Mouse (Mus musculus) 3134 (cell line): Measurements from ENCODE around the gene Gm17482.
A peak's percentile ranks its signal among the peaks of the same experiment; 100 is the strongest.

Experiments used
- DNase-seq: peaks from one replicate; pipeline ENCODE4 v3.0.0-alpha.2; 2011; ENCODE audit warnings: low spot score; ENCODE audit not compliant: insufficient read length; ENCODE audit errors: extremely low read depth

The Gm17482 gene

DNA sequence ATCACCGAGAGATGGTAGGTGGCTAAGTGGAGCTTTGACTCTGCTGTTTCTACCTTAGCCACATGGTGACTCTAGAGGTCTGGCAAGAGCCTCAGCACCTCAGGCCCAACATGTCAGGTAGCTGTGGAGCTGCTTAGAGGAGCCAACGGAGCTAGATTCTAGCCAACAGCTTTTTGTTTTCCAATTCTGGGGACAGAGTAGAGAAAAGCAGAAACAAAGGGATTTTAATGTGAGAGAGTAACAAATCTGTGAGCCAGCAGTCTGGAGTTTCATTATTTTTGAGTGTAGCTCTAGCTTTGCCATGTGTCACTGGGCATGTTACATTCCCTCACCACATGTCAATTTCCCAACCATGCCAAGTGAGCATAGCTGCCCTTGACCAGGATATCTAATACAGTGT, 17.1 kb downstream of the Gm17482 start:
- no peak for DNase-seq

DNA sequence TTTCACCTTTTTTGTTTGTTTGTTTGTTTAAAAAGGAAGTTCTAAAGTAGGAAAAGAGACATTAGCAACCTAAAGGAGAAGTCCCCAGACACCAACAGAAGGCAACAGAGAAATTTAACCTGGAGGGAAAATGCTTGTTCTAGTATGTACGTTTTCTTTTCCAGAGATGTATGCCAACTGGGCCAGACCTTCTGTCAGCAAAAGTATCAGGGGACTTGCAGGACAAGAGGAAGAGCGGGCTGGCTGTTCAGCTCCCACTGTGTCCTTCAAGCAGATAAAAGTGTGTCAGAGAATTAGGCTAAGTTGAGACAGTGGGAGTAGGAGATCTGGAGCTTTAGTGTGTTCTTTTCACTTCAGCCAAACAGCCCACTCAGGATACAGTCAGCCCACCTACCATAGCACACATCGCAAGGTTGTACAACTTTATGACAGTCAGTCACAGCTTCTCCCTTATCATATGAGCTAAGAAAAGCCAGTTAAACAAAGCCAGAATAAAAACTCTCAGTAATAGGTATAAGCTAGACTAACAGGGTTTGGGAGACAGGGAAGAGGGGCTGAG, 18.4 kb downstream of the Gm17482 start:
- no peak for DNase-seq

DNA sequence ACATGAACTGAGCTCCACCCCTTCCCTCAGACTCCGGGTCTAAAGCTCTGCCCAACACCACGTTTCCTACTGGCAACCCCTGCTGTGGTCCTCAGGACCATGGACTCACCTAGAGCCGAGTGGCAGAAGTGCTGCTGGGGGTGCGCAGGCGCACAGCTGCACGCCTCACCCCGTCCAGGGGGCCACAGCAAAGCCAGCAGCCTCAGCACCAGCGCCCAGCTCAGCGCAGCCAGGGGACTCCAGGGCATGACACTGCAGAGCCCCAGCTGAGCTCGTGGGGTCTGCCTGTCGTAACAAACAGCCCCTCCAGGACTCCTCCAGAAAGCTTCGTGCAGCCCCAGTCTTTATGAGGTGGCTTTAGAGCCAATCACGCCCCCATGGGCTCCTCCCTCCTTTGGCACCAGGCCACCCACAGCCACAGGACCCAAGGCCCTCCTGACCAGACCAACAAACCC, 24.4 kb downstream of the Gm17482 start:
- no peak for DNase-seq

DNA sequence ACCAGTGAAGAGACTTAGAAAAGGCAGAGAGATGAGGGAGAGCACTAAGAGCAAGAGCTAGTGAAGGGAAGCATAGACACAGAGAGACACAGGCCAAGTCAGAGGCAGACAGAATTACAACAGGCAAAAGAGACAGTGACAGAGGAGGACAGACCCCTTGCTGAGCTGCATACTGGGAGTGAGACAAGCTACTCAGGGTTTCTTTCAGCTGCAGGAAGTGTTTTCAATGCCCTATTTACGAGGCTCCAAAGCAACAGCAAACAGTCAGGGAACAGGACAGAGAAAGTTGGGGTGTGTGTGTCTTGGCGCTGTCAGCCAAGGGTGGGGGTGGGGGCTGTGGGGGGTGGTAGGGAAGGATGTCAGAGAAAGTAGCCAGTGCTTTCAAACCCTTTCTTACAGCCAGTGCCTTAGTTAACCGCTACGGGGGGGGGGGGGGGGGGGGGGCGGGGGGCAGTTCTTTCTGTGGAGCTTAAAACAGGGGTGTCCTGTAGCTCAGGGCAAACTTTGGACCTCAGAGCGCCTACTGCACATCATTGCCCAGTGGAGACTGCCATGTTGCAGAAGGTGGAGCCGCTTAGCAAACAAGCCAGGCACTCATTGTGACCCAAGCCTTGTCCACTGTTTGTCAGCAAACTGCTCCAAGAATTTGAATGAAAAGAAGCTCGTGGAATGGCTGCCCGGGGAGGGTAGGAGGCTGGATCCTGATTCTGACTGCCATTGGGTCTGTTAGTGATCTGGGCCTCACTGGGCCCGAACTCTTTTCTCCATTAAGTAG, 25.1 kb downstream of the Gm17482 start, which contains the start of gene Timp4:
Gene Timp4, minus strand, starts transcription at position 107 of the 775 bp plus-strand sequence.
- DNase-seq = no peak

DNA sequence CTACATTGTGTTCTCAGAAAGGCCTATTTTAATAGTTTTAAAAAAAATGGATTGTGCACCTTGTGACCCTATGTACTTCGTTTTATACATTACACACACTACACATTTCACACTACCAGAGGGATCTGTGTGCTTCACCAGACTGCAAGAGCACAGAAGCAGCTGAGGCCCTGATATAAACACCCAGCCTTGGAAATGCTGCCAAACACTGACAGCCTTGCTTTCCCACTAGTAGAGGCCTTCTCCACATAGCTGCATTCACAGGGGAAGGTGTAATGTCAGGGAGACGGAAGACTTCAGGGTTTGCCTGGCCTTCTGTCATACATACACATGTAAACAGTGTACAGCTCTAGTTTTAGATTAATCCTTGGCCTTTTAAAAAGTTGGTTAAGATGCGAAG, 28.0 kb downstream of the Gm17482 start:
- DNase-seq = no peak

DNA sequence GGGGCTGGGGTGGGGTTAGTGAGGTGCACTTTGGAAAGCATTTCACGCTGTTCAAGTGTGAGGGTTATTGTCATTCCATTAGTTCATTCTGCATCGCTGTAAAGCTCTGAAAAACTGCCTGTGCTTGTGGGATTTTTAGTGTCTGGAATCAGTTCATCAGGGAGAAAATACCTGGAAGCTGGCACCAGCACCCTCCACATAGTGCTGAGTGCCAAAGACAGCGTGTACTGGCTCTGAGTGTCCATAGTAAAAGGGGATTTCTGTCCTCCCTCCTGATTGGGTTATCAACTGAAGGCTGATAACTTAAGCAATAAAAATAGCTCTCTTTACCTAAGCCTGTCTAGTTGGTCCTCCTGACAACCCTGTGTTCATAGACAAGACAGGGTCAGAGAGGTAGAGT, 33.4 kb downstream of the Gm17482 start:
- DNase-seq = no peak

DNA sequence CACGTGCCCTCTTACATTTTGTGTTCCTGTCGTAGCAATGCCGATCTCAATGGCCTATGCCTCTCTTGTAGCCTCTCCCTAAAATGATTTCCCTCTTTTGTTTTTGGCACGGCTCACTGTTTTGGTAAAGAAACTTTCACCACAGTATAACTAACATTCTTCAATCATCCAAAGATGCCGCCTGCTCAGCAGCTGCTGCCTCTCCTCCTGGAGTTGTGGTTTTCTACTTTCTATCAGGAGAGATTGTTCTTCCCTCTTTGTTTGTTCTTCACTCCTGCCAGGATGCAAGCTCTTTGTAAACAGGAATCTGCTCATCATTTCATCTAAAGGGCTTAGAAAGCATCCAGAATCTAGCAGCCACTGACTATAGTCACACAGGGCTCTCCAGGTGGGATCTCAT, 39.6 kb downstream of the Gm17482 start:
- DNase-seq = no peak

DNA sequence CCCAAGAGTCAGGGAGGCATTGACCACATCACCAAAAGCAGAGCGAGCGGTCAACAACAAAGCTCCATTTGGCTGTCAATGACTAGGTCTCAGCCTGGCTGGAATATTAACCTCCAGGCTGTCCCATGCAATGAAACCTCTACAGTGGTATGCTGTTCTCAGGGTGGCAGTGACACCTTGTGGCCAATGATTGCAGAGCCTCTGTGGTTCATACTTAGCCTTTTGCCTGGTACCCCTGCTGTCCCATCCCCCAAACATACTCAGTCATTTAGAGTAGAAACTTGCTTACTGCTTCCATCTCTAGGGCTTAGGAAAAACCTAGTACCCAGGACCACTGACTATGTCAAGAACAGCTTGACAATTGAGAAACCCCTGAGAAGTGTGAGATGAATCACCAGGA, 40.8 kb downstream of the Gm17482 start:
- peak; percentile 61 for DNase-seq

DNA sequence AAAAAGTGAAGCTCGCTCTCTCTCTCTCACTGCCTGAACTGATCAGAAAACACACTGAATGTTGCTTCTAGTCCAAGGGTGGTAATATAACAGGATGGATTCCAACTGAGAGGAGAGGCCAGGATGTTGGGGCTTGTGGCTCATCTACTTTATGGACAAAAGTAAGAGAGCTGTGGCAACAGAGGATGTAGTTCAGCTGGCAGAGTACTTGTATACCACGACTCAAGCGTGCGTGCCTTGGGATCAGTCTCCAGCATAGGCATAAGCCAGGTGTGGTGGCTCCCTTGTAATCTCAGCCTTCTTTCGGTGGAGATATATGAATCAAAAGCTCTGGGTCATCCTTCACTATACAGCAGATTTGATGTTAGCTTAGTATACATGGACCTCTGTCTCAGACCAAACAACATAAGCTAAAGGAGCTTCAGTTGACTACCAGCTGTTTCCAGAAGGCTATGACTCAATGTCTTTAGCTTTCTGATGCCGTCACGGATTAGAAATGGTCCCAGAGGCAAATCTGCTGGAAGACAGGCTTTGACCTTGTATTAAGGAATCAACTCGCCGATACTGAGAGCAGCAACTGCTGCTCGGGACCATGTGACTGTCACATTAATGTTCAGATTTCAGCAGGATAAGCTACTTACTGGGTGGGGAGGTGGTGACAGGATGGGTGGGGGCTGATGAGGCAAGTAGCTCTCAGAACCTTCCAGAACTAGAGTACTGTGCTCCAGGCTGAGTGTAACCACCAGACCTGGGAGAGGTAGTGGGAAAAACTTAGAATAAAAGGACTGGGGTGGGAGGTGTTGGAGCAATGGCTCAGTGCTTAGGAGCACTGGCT, 41.6 kb downstream of the Gm17482 start:
- DNase-seq = no peak

DNA sequence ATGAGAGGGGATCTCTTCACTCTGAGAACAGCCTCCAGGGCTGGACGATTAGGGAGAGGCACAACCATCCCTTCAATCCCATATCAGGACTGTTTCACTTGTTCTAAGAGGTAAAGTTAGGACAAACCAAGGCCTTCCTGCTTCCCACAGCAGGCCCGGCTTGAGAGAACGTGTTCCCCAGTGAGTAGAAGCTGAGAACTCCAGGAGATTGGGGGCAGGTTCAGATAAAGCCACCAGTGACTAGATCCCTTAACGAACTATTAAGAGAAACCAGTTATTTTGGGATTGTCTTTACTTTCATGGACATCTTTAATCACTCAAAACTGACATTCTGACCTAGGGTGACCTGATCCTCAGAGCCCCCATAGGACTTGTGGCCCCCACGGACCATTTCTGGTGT, 42.4 kb downstream of the Gm17482 start:
- no peak for DNase-seq

DNA sequence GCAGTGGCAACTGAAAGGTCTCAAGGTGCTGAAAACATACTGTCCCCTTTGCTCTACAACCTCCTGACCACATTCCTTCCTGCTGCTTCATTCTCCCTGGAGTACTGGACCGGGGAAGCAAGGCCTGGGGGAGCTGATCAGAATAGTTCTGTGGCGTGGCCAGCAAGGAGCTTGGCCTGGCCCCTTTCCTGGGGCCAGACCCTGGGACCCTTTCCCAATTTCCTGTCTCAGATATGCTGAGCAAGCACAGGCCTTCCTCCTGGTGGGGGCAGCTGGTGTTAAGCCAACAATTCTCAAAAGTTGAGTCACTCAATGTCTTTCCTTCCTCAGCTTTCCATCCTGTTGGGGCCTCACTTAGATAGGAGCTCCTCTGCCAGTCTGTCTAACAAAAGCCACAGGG, 42.9 kb downstream of the Gm17482 start:
- DNase-seq = peak; percentile 74

DNA sequence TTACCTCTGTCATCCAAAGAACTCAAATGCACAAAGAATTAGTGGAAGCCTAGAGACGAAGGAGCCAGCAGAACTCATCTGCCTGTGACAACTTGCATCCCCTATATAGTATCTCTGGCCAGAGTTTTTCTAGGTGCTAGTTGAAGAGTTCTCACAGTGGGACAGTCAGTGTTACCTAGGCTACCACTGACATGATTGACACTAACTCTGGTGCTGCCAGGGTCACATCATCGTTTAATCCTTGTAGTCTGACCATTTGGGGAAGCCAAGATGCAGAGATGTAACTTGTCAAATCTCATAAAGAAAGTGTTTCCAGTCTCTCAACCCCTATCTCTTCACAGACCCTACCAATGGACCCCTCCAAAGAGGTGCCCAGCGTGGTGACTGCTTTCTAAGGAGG, 44.2 kb downstream of the Gm17482 start:
- no peak for DNase-seq

DNA sequence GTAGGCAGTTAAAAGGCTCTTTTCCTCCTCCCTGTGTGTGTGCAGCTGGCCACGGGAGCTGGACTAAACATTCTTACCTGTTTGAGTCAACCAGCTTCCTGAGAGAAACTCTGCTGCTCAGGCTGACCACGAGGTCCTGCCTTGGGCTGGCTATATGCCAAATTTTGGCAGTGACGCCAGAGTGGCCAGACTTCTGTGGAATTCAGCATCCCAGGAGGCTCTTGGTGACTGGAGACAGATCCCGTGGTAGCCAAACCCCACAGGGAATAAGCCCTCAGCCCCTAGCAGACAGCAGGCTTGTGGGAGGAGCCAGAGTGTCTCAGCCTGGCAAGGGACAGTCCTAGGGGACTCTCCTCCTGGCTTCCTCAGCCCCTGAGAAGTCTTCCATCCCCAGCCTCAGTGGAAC, 44.7 kb downstream of the Gm17482 start:
- DNase-seq = peak; percentile 94

DNA sequence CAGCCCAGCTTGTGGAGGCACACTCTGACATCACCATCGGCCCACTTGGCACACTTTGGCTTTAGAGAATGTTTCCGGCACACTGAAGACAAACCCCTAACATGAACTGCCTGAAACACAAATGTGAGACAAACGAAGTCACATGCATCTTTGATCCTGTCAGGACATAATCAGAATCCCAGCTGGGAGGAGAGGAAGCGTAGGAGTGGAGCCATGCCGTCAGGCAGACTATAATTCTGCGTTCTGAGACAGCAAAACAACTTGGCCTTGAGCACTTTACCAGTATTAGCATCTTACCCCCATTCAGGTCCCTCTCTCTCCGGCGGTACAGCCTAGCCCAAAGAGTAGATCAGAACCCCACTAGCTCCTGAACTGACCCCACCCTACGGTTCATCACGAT, 46.2 kb downstream of the Gm17482 start:
- no peak for DNase-seq

DNA sequence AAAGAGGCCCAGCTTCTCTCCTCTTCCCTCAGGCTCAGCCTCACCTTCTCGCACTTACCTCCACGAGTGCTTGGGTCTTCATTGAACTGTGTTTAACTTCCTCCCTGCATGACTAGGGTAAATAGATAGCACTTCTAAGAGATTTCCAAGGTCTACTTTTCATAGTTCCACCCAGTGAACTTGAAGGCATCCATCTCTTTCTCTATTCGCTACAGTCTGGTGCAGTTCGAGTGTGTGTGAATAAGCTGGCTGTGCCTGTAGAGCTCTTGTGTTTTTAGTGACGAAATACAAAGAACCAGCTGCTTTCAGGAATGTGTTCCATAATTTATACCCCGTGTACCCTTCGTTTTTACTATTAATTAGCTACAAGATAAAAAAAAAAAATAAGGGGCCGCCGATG, 47.6 kb downstream of the Gm17482 start:
- no peak for DNase-seq

DNA sequence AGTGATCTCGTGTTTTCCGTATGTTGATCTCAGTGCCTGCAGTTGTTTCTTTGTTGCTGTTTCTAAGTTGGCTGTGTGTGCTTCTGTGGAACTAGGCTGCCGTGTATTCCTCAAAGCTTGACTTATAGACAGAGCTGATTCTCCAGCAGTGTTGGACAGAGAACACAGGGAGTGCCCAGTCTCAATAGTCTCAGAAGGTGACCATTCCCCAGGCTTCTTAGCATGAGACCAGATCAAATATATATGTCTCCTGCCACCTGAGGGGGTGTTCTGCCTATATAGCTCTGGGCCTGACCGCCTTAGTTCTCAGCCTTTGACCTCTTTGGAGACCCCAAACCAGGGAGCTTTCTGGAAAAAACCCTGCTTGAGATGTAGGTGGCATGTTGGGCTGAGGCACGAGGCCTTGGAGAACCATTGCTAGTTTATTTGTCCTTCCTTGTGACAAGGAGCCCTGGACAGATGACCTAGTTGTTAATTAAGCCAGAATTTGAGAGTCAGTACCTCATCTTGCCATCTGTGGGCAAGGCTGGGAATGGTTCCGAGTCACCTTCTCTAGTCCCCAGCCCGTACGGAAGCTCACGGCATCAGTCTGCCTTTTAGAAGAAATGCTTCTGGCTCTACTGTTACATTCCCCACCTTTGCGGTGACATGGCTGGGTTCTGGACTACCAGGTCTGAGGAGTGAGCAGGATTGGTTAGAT, 48.1 kb downstream of the Gm17482 start:
- no peak for DNase-seq

DNA sequence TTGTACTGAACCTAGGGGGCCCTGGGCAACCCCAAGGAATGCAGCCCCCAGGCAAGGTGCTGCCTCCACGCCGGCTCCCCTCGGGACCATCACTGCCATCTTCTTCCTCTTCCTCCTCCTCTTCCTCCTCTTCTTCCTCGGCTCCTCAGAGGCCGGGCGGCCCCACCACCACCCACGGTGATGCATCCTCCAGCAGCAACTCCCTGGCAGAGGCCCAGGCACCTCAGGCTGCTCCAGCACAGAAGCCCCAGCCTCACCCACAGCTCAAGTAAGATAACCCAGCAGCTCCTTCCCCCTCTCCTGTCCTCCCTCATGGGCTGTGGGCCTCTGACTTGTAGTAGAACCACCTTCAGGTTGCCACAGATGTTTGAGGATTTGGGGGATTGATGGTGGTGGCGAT, 50.9 kb downstream of the Gm17482 start:
- peak; percentile 64 for DNase-seq

DNA sequence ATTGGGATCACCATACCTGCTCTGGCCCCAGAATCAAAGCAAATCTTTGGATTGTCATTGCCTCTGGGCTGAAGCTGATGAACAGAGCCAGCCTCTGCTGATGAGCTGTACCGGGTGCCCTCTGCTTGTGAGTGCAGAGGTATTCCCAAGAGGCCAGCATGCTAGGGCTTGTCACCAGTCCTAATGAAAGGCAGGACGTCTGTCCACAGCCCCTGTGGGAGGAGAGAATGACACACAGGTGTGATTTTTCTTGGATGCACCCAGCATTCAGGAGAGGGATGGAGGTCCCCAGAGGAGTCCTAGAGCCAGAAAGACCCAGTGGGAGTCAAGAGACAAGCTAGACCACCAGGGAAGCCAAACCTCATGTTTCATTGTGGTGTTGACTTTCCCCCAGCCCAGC, 52.5 kb downstream of the Gm17482 start:
- DNase-seq = no peak

DNA sequence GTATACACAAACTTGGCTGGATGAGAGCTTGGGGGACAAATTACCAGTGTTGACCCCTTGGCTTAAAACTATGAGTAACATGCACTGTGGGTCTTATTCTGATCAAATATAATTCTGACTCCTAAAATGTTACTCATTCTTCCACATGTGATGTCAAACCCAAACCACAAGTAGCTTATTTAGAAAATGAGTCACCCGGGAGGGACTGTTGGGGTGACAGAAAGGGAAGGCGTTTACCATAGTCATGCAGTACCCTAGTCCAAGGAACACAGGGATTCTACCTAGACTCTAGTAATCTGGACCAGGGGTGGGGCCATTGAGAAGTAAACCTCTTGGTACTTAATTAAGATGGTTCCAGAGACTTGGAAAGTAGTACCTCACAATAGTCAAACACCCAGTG, 57.0 kb downstream of the Gm17482 start:
- peak; percentile 82 for DNase-seq

DNA sequence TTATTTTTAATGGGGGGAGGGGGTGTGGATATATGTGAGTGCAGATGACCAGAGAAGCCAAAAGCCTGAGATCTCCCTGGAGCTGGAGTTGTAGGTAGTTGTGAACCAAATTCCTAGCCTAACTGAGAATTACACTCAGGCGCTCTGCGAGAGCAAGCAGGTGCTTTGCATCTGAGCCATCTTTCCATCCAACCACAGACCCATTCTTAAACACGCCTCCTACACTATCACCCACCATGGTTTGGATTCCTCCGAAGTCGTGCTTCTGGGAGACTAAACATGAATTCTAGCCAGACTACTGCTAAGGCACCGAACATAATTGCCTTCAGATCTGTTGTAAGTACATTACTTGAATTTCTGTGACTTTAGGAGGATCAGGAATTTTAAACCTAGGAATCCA, 59.3 kb downstream of the Gm17482 start:
- DNase-seq = no peak

DNA sequence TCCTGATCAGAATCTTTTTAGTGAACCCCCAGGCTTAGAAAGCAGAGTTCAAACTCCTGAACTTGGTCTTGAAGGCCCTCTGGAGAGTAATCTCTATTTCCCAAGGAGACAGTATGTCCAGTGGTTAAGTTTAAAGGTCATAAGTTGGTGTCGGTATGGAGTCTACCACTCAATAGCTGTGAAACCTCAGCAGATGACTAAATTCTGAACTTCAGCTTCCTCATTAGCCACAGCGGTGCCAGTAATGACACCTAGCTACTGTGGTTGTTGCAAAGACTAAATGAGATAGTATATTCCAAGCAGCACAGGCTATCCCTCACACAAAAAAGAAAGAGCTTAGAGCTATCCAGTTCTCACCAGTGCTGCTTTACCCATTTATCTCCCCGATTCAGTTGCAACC, 61.1 kb downstream of the Gm17482 start:
- DNase-seq = no peak
